Mouse (Mus musculus) forebrain, embryonic 16.5 days (tissue): ENCODE data around the gene Capn2. TPM values are rescaled to one million over a fixed set of nuclear protein-coding genes. Genes with fewer than 3 reads are reported as not detected.

Experiments used
- ATAC-seq: fragments of 200-750 bp; cut with Nextera tagmentation; 2 replicates; pipeline ENCODE4 v1.8.0; 2017; ENCODE audit warnings: mild to moderate bottlenecking, moderate library complexity
- H3K27ac ChIP-seq: fragments of 300-500 bp; sonication (generic); 2 replicates; pipeline ENCODE4 v1.5.1; 2014; ENCODE audit warnings: low read length, control low read depth
- H3K27me3 ChIP-seq: fragments of 300-500 bp; sonication (generic); replicated peaks from 2 replicates; pipeline ENCODE4 v1.6.1; 2014; ENCODE audit warnings: low read length; ENCODE audit not compliant: control insufficient read depth, insufficient read depth
- H3K36me3 ChIP-seq: fragments of 300-500 bp; sonication (generic); 2 replicates; pipeline ENCODE4 v1.6.1; 2014; ENCODE audit not compliant: control insufficient read depth, insufficient read depth
- H3K4me1 ChIP-seq: fragments of 300-500 bp; sonication (generic); replicated peaks from 2 replicates; pipeline ENCODE4 v1.6.1; 2014; ENCODE audit warnings: low read length; ENCODE audit not compliant: control insufficient read depth, insufficient read depth
- H3K4me2 ChIP-seq: fragments of 300-500 bp; sonication (generic); 2 replicates; pipeline ENCODE4 v1.6.1; 2014; ENCODE audit warnings: mild to moderate bottlenecking, low read length, control low read depth
- H3K4me3 ChIP-seq: fragments of 300-500 bp; sonication (generic); replicated peaks from 2 replicates; pipeline ENCODE4 v1.5.1; 2014; ENCODE audit warnings: mild to moderate bottlenecking, low read length, control low read depth
- H3K9ac ChIP-seq: fragments of 300-500 bp; sonication (generic); replicated peaks from 2 replicates; pipeline ENCODE4 v1.6.1; 2014; ENCODE audit warnings: low read depth, low read length, control low read depth
- H3K9me3 ChIP-seq: fragments of 300-500 bp; sonication (generic); 2 replicates; pipeline ENCODE4 v1.6.1; 2016; ENCODE audit warnings: low read length; ENCODE audit not compliant: control insufficient read depth
- WGBS: fragments of 180-500 bp; shearing (Covaris S2); extraction: QIAGEN DNeasy Blood & Tissue Kit; methylation state at CpG from one replicate; pipeline ENCODE4 v1.1.7; 2014; 5-methylcytosine and 5-hydroxymethylcytosine counted together
- polyA plus RNA-seq: library from polyadenylated mRNA; unstranded; fragments of >200 nt; fragmentation: Nextera tagmentation; extraction: Ambion mirVana; gene quantifications from 2 replicates; pipeline ENCODE4 v1.2.1, GENCODE M21; 2015

Capn2 gene
- polyA plus RNA-seq, 1 experiment from 2014 or later: 70.3 TPM

DNA sequence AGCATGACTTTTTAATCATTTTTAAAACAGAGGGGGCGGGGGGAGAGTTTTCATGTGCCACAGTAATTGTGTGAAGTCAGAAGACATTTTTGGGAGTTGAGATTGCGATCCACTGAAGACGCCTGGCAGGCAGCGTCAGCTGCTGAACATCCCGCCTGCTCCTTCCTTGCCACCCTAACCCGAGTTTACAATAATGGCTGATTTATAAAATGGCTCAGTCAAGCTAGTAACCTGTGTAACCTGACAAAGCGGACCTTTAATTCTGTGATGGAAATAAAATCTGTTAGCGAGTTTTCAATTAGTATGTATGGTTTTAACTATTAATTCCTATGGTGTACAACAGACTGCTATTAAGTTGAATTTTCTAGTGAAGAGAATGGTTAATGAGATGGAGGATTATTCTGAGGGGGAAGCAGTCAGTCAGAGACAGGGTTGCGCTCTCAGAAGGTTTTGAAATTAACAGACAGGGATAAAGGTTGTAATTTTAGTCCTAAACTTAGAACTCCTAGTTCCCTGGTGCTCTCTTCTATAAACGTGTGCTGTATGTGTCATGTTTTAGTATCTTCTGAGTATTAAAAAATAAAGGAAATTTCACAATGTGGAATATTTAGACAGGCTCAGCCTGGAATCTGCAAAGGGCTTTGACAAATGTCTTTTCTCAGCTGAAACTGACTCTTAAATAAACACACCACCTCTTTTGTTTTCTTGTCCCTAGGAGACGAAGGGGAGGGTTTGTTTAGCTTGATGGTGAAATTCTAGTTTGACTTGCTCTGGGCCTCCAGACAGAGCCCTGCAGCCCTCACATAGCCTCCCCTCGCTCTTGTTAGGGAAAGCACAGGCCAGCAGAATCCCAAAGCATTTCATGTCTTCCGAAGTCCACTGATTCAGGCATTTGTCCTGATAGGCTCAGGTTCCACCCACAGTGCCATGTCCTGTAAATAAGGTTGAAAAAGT is 56.8 kb downstream of the Capn2 start:
- H3K9me3 ChIP-seq: no peaks in the 10 kb centered on the region
- no peak for ATAC-seq
- H3K9ac ChIP-seq: no peak overlapping the region
- H3K27ac ChIP-seq: no peak overlapping the region; the same call in 1 of the 2 replicates
- no peak overlapping the region for H3K4me3 ChIP-seq
- H3K27me3 ChIP-seq: no peaks in the 10 kb centered on the region
- H3K4me1 ChIP-seq: peaks cover 14% of the 10 kb centered on the region
- no peak overlapping the region for H3K4me2 ChIP-seq
- peaks cover 6% of the 10 kb centered on the region; the same call in 1 of the 2 replicates for H3K36me3 ChIP-seq
- WGBS: 70% methylated on average over 13 of the region's 13 CpGs

DNA sequence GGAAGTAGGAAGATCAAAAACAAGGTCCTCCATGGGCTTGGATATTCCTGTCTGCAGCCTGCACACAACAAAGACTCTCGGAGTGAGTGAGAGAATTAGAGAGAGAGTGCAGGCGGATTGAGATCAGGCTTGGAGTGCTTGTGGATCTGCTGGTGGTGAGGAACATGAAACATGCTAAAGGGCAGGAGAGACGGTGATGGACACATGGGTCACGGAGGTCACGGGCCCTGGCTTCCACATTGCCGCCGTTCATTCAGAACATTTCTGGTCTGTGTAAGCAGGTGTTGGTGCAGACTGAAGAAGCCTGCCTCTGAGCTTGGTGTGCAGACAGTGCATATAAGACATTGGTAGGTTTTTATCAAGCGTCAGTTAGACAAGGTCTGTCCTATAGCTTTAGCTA is 58.0 kb downstream of the Capn2 start:
- Histone ChIP-seq H3K9ac (no peak overlapping the region), H3K36me3 (peaks cover 6% of the 10 kb centered on the region; the same call in 1 of the 2 replicates), H3K27me3 (no peaks in the 10 kb centered on the region), H3K4me1 (peaks cover 11% of the 10 kb centered on the region), H3K4me3 (no peak overlapping the region), H3K4me2 (no peak overlapping the region), H3K9me3 (no peaks in the 10 kb centered on the region), H3K27ac (no peak overlapping the region)
- ATAC-seq: no peak
- 92% methylated on average over 8 of the region's 8 CpGs for WGBS

DNA sequence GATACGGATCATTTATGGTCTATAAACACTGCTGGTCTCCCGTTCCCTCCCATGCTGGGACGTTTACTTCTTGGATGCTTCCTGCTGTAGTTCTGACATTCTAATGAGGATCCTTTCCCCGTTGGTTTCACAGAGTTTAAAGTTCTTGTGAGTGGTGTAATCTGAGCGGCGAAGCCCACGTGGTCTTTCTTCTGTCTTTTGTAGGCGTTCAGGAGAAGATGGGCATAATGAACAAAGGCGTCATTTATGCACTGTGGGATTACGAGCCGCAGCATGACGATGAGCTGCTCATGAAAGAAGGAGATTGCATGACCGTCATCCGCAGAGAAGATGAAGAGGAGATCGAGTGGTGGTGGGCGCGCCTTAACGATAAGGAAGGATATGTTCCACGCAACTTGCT is 58.9 kb downstream of the Capn2 start:
- Histone ChIP-seq H3K27ac (no peak overlapping the region), H3K4me1 (peaks cover 11% of the 10 kb centered on the region), H3K9me3 (no peaks in the 10 kb centered on the region), H3K9ac (no peak overlapping the region), H3K36me3 (peaks cover 9% of the 10 kb centered on the region; the same call in 1 of the 2 replicates), H3K4me3 (no peak overlapping the region), H3K4me2 (no peak overlapping the region), H3K27me3 (no peaks in the 10 kb centered on the region)
- WGBS: 75% methylated on average over 19 of the region's 19 CpGs
- no peak for ATAC-seq

DNA sequence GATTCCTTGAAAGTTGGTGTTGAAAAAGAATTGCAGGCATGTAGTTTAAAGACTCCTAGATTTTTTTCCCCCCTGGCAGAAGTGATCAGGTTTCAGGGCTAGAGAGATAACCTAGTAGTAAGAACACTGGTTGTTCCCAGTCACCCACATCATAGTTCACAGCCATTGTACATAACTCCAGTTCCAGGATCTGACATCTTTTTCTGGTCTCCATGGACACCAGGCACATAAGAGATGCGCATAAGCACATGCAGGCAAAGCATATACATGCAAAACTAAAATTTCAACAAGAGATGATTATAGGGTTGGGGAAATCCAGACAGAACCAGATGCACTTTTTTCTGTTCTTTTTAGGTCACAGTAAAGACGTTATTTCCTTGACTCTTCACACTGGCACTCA is 62.3 kb downstream of the Capn2 start:
- no peak for ATAC-seq
- Histone ChIP-seq H3K4me1 (no peaks in the 10 kb centered on the region), H3K27ac (no peak overlapping the region), H3K27me3 (no peaks in the 10 kb centered on the region), H3K9ac (no peak overlapping the region), H3K36me3 (peaks cover 9% of the 10 kb centered on the region; the same call in 1 of the 2 replicates), H3K4me2 (no peak overlapping the region), H3K9me3 (no peaks in the 10 kb centered on the region), H3K4me3 (no peak overlapping the region)
- WGBS: 82% methylated on average over 2 of the region's 2 CpGs

DNA sequence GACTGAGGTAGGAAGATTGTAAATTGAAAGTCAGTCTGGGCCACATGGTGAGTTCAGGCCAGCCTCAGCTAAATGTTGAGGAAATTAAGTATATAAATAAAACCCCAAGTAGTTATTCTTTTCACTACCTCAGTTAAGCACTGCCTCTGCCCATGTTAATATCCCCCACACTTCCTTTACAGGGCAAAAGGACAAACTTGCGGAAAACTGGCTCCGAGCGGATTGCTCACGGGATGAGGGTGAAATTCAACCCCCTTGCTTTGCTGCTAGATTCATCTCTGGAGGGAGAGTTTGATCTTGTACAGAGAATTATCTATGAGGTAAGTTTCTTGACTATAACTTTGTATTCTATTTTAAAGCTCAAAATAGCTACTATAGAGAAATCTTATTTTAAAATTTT is 64.9 kb downstream of the Capn2 start:
- ATAC-seq: no peak
- Histone ChIP-seq H3K4me2 (no peak overlapping the region), H3K4me1 (no peaks in the 10 kb centered on the region), H3K27me3 (no peaks in the 10 kb centered on the region), H3K27ac (no peak overlapping the region), H3K9ac (no peak overlapping the region), H3K4me3 (no peak overlapping the region), H3K36me3 (peaks cover 19% of the 10 kb centered on the region), H3K9me3 (no peaks in the 10 kb centered on the region)
- WGBS: 95% methylated on average over 4 of the region's 4 CpGs

DNA sequence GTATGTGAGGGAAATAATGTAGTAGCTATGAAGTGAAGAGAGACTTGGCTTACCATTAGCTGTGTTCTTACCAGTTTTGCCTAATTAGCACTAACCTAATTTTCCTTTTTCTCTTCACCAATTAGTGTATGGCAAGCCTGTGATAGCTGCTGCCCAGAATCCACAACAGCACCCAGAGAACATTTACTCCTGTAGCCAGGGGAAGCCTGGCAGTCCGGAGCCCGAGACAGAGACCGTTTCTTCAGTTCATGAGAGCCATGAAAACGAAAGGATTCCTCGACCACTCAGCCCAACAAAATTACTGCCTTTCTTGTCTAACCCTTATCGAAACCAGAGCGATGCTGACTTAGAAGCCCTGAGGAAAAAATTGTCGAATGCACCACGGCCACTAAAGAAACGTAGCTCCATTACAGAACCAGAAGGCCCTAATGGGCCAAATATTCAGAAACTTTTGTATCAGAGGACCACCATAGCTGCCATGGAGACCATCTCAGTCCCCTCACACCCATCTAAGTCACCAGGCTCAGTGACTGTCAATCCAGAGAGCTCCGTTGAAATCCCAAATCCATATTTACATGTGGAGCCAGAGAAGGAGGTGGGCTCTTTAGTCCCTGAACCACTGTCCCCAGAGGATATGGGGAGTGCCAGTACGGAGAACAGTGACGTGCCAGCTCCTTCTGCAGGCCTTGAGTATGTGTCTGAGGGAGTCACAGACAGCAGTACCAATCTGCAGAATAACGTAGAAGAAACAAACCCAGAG is 69.0 kb downstream of the Capn2 start:
- H3K4me2 ChIP-seq: no peak overlapping the region
- 95% methylated on average over 14 of the region's 14 CpGs for WGBS

DNA sequence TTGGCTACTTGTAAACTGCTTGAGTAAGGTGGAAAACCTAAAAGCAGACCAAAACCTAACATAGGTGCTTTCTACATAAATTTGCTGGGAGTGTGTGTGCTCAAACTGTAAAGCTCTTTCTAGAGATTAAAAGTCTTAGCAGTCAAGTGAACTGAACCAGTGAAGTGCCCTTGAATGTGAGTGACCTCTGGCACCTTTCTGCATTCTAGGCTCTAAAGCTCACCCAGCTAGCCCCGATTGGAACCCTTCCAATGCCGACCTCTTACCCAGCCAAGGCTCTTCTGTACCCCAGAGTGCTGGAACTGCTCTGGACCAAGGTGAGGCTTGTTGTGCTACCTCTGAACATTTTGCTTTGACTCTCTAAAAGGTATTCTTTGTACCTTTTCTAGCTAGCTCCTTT is 73.3 kb downstream of the Capn2 start:
- H3K4me3 ChIP-seq: no peak overlapping the region
- WGBS: 85% methylated on average over 2 of the region's 2 CpGs
- H3K36me3 ChIP-seq: peaks cover 36% of the 10 kb centered on the region
- no peaks in the 10 kb centered on the region for H3K27me3 ChIP-seq
- no peak overlapping the region for H3K4me2 ChIP-seq
- ATAC-seq: no peak
- H3K4me1 ChIP-seq: no peaks in the 10 kb centered on the region
- no peaks in the 10 kb centered on the region for H3K9me3 ChIP-seq
- H3K27ac ChIP-seq: no peak overlapping the region
- H3K9ac ChIP-seq: no peak overlapping the region

More for the DNA sequence above, 69.0 kb downstream of the Capn2 start:
- H3K9ac ChIP-seq: no peak overlapping the region
- no peaks in the 10 kb centered on the region for H3K9me3 ChIP-seq
- H3K27ac ChIP-seq: no peak overlapping the region
- H3K36me3 ChIP-seq: peaks cover 25% of the 10 kb centered on the region
- H3K4me3 ChIP-seq: no peak overlapping the region
- ATAC-seq: no peak
- H3K4me1 ChIP-seq: no peaks in the 10 kb centered on the region
- H3K27me3 ChIP-seq: no peaks in the 10 kb centered on the region

DNA sequence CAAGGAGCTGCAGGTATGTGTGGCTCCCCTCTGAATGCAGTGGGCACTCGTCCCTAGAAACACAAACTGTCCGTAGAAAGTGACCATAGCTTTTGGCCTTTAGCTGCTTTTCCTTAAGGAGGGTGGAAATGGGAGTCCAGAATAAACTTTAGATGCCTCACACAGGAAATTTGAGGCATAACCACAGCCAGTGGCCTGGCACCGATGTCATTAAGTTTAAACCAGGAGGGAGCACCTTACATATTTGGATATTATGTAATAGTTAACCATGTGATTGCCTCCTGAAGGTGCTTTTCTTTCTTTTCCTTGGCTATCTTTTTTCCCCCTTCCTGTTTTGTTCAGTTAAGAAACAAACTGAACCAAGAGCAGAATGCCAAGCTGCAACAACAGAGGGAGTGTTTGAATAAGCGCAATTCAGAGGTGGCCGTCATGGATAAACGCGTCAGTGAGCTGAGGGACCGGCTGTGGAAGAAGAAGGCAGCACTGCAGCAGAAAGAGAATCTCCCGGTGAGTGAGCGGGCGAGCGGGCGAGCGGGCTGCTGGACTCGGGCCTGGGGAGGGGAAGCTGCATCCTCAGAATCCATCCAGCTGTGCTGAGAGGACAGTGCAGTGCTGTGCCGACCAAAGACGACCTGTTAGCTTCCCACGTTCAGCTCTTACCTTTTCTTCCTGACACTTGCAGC is 75.5 kb downstream of the Capn2 start:
- Histone ChIP-seq H3K27me3 (no peaks in the 10 kb centered on the region), H3K4me1 (no peaks in the 10 kb centered on the region), H3K4me3 (no peak overlapping the region), H3K9me3 (no peaks in the 10 kb centered on the region), H3K9ac (no peak overlapping the region), H3K36me3 (peaks cover 31% of the 10 kb centered on the region), H3K4me2 (no peak overlapping the region), H3K27ac (no peak overlapping the region)
- ATAC-seq: no peak
- 89% methylated on average over 18 of the region's 18 CpGs for WGBS
